Mouse (Mus musculus): ENCODE data around the gene Asnsd1. TPM values are rescaled to one million over a fixed set of nuclear protein-coding genes. Genes with fewer than 3 reads are reported as not detected.
A peak's percentile ranks its signal among the peaks of the same experiment; 100 is the strongest.
"Not testable (repeated sequence)": the region's sequence is repeated elsewhere in the genome, so short reads cannot be mapped to it uniquely, and the experiment has no call there.

The Asnsd1 gene
- 59.8 and 60.2 TPM in 2 replicates for polyA plus RNA-seq (2015; fragmentation: Nextera tagmentation; extraction: Ambion mirVana)

- Histone ChIP-seq H3K36me3 (ENCODE audit: control insufficient read depth, insufficient read depth, low read length) (peaks cover 10% of the 10 kb centered on the region), H3K4me3 (ENCODE audit: low read length) (peak within 1 kb of the TSS; percentile 92), H3K27me3 (ENCODE audit: control insufficient read depth, insufficient read depth, low read depth, low read length) (no peaks in the 10 kb centered on the region), H3K9me3 (ENCODE audit: control insufficient read depth, low read length) (no peaks in the 10 kb centered on the region), H3K4me2 (ENCODE audit: low read depth, low read length) (peak within 1 kb of the TSS; percentile 60), H3K4me1 (replicated peaks; ENCODE audit: control insufficient read depth, insufficient read depth, low read length) (peaks cover 6% of the 10 kb centered on the region), H3K9ac (ENCODE audit: low read length) (peak within 1 kb of the TSS; percentile 97), H3K27ac (ENCODE audit: low read length) (peak within 1 kb of the TSS; percentile 83)
- WGBS = under 1% methylated on average over 43 of the region's 44 CpGs
- ATAC-seq (ENCODE audit: low read depth) = peak; percentile 100
Observed at GRCm38 (mm10) chr1:53352327-53353261, at the start of gene Asnsd1, which contains the start of the genes Asdurf and Gm28551. Gene Asnsd1 (minus strand): TSS chr1:53352752. Gene Asdurf (minus strand): TSS chr1:53352619. Gene Gm28551 (minus strand): TSS chr1:53352667.

GRCm38 (mm10) chr1:53393936-53394760 is 41.6 kb upstream of the Asnsd1 start:
- peak overlapping the region; percentile 21 for H3K4me2 ChIP-seq (ENCODE audit: low read depth, low read length)
- H3K4me3 ChIP-seq (ENCODE audit: low read length) = 0 out of 2 replicates have a peak overlapping the region, but pooled peaks have one; percentile 3
- peak; percentile 36; the same call in 1 of the 2 replicates for ATAC-seq (ENCODE audit: low read depth)
- 32% methylated on average over 21 of the region's 21 CpGs for WGBS
- not testable (repeated sequence) for H3K27me3 ChIP-seq (ENCODE audit: control insufficient read depth, insufficient read depth, low read depth, low read length); H3K36me3 ChIP-seq (ENCODE audit: control insufficient read depth, insufficient read depth, low read length); H3K27ac ChIP-seq (ENCODE audit: low read length); H3K9me3 ChIP-seq (ENCODE audit: control insufficient read depth, low read length); H3K4me1 ChIP-seq (replicated peaks; ENCODE audit: control insufficient read depth, insufficient read depth, low read length); H3K9ac ChIP-seq (ENCODE audit: low read length)

GRCm38 (mm10) chr1:53388762-53389161 is 36.2 kb upstream of the Asnsd1 start:
- Histone ChIP-seq H3K9ac (ENCODE audit: low read length) (no peak overlapping the region), H3K4me3 (ENCODE audit: low read length) (no peak overlapping the region), H3K4me1 (replicated peaks; ENCODE audit: control insufficient read depth, insufficient read depth, low read length) (no peaks in the 10 kb centered on the region), H3K27ac (ENCODE audit: low read length) (no peak overlapping the region), H3K4me2 (ENCODE audit: low read depth, low read length) (no peak overlapping the region), H3K27me3 (ENCODE audit: control insufficient read depth, insufficient read depth, low read depth, low read length) (no peaks in the 10 kb centered on the region), H3K9me3 (ENCODE audit: control insufficient read depth, low read length) (no peaks in the 10 kb centered on the region), H3K36me3 (ENCODE audit: control insufficient read depth, insufficient read depth, low read length) (no peaks in the 10 kb centered on the region)
- 92% methylated on average over 12 of the region's 14 CpGs for whole genome bisulfite sequencing
- no peak for ATAC-seq (ENCODE audit: low read depth)

- Histone ChIP-seq H3K9ac (ENCODE audit: low read length) (no peak overlapping the region), H3K4me3 (ENCODE audit: low read length) (no peak overlapping the region), H3K4me1 (replicated peaks; ENCODE audit: control insufficient read depth, insufficient read depth, low read length) (no peaks in the 10 kb centered on the region), H3K27ac (ENCODE audit: low read length) (no peak overlapping the region), H3K36me3 (ENCODE audit: control insufficient read depth, insufficient read depth, low read length) (no peaks in the 10 kb centered on the region), H3K27me3 (ENCODE audit: control insufficient read depth, insufficient read depth, low read depth, low read length) (no peaks in the 10 kb centered on the region), H3K9me3 (ENCODE audit: control insufficient read depth, low read length) (no peaks in the 10 kb centered on the region), H3K4me2 (ENCODE audit: low read depth, low read length) (no peak overlapping the region)
- ATAC-seq (ENCODE audit: low read depth) = no peak
- 69% methylated on average over 6 of the region's 6 CpGs for WGBS
Observed at GRCm38 (mm10) chr1:53384085-53384688, 31.6 kb upstream of the Asnsd1 start.

- Histone ChIP-seq H3K9ac (ENCODE audit: low read length) (no peak overlapping the region), H3K36me3 (ENCODE audit: control insufficient read depth, insufficient read depth, low read length) (no peaks in the 10 kb centered on the region), H3K4me1 (replicated peaks; ENCODE audit: control insufficient read depth, insufficient read depth, low read length) (no peaks in the 10 kb centered on the region), H3K9me3 (ENCODE audit: control insufficient read depth, low read length) (no peaks in the 10 kb centered on the region), H3K27me3 (ENCODE audit: control insufficient read depth, insufficient read depth, low read depth, low read length) (no peaks in the 10 kb centered on the region), H3K4me3 (ENCODE audit: low read length) (no peak overlapping the region), H3K27ac (ENCODE audit: low read length) (no peak overlapping the region), H3K4me2 (ENCODE audit: low read depth, low read length) (no peak overlapping the region)
- ATAC-seq (ENCODE audit: low read depth) = no peak
- WGBS = 71% methylated on average over 3 of the region's 3 CpGs
Observed at GRCm38 (mm10) chr1:53377731-53378130, 25.2 kb upstream of the Asnsd1 start.

GRCm38 (mm10) chr1:53375965-53376364 is 23.4 kb upstream of the Asnsd1 start:
- not testable (repeated sequence) for H3K27me3 ChIP-seq (ENCODE audit: control insufficient read depth, insufficient read depth, low read depth, low read length); H3K9me3 ChIP-seq (ENCODE audit: control insufficient read depth, low read length); H3K4me1 ChIP-seq (replicated peaks; ENCODE audit: control insufficient read depth, insufficient read depth, low read length); H3K4me2 ChIP-seq (ENCODE audit: low read depth, low read length); H3K36me3 ChIP-seq (ENCODE audit: control insufficient read depth, insufficient read depth, low read length); H3K9ac ChIP-seq (ENCODE audit: low read length); ATAC-seq (ENCODE audit: low read depth); H3K4me3 ChIP-seq (ENCODE audit: low read length); H3K27ac ChIP-seq (ENCODE audit: low read length)
- WGBS = 61% methylated on average over 2 of the region's 2 CpGs

GRCm38 (mm10) chr1:53358988-53359387 is 6.4 kb upstream of the Asnsd1 start:
- H3K27me3 ChIP-seq (ENCODE audit: control insufficient read depth, insufficient read depth, low read depth, low read length) = no peaks in the 10 kb centered on the region
- H3K4me3 ChIP-seq (ENCODE audit: low read length) = no peak overlapping the region
- H3K36me3 ChIP-seq (ENCODE audit: control insufficient read depth, insufficient read depth, low read length) = no peaks in the 10 kb centered on the region
- H3K4me2 ChIP-seq (ENCODE audit: low read depth, low read length) = no peak overlapping the region
- H3K9ac ChIP-seq (ENCODE audit: low read length) = no peak overlapping the region
- no peak for ATAC-seq (ENCODE audit: low read depth)
- no peaks in the 10 kb centered on the region for H3K4me1 ChIP-seq (replicated peaks; ENCODE audit: control insufficient read depth, insufficient read depth, low read length)
- no peaks in the 10 kb centered on the region for H3K9me3 ChIP-seq (ENCODE audit: control insufficient read depth, low read length)
- no peak overlapping the region for H3K27ac ChIP-seq (ENCODE audit: low read length)

- WGBS = 91% methylated on average over 2 of the region's 2 CpGs
- Histone ChIP-seq H3K4me1 (replicated peaks; ENCODE audit: control insufficient read depth, insufficient read depth, low read length) (no peaks in the 10 kb centered on the region), H3K36me3 (ENCODE audit: control insufficient read depth, insufficient read depth, low read length) (peaks cover 33% of the 10 kb centered on the region), H3K9me3 (ENCODE audit: control insufficient read depth, low read length) (no peaks in the 10 kb centered on the region), H3K9ac (ENCODE audit: low read length) (no peak overlapping the region), H3K4me2 (ENCODE audit: low read depth, low read length) (no peak overlapping the region), H3K27ac (ENCODE audit: low read length) (no peak overlapping the region), H3K4me3 (ENCODE audit: low read length) (no peak overlapping the region), H3K27me3 (ENCODE audit: control insufficient read depth, insufficient read depth, low read depth, low read length) (no peaks in the 10 kb centered on the region)
- no peak for ATAC-seq (ENCODE audit: low read depth)
Observed at GRCm38 (mm10) chr1:53341071-53341470, 11.5 kb downstream of the Asnsd1 start.

- not testable (repeated sequence) for H3K27ac ChIP-seq (ENCODE audit: low read length); ATAC-seq (ENCODE audit: low read depth); H3K4me1 ChIP-seq (replicated peaks; ENCODE audit: control insufficient read depth, insufficient read depth, low read length); H3K36me3 ChIP-seq (ENCODE audit: control insufficient read depth, insufficient read depth, low read length); H3K4me3 ChIP-seq (ENCODE audit: low read length); H3K4me2 ChIP-seq (ENCODE audit: low read depth, low read length); H3K9me3 ChIP-seq (ENCODE audit: control insufficient read depth, low read length); H3K9ac ChIP-seq (ENCODE audit: low read length); H3K27me3 ChIP-seq (ENCODE audit: control insufficient read depth, insufficient read depth, low read depth, low read length)
- 58% methylated on average over 2 of the region's 2 CpGs for WGBS
Observed at GRCm38 (mm10) chr1:53337403-53337802, 15.1 kb downstream of the Asnsd1 start.

All from lung, embryonic 16.5 days (tissue).